Mouse (Mus musculus): ENCODE data around the gene Pde4b. TPM values are rescaled to one million over a fixed set of nuclear protein-coding genes. Genes with fewer than 3 reads are reported as not detected.

Pde4b gene
- polyA plus RNA-seq, 1 experiment = 87.4 TPM

DNA sequence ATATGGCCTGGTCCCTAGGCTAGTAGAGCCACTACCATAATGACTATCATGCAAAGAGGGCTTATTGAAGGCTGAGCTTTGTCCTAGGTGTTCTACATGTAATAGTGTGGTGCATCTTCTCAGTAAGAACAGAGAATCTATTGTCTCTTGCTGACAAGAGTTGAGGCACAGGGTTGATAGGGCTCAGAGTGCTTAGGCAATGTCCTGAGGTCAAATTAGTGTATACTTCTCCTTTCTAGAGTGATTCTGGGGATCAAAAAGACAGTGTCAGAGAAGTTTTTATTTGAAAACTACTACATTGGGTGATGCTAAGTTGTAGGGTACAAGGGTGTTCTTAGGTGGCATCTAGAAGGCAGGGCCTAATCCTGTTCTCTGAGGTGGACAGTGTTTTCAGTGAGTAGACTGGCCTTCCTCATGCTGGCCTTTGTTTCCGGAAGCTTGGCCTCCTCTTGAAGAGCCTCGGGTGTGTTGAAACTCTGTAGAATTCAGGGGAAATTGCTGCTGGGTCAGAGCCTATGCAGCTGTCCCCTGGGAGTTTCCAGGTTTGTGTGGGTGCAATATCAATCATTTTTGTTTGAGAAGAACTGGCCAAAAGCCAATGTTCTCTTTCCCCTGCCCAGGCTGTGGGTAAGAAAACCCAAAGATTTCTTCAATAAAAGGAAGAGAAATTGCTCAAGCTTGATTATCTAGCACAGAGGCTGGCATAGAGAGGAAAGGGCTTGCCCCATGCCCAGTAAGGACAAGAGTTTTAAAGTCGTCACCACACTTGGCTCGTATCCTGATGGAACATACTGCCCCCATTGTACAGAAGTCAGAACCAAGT is 536.7 kb downstream of the Pde4b start:
- TF ChIP-seq POLR2A (IDR thresholded peaks at IDR 0.05; ENCODE audit: extremely low read depth, insufficient read depth, low read length) (no peak), CTCF (IDR thresholded peaks at IDR 0.05; ENCODE audit: extremely low read depth, insufficient read depth, low read length) (no peak)
- peaks cover 7% of the 10 kb centered on the region for H3K4me1 ChIP-seq (ENCODE audit: control insufficient read depth, insufficient read depth, low read length)
- no peak overlapping the region for H3K4me3 ChIP-seq (ENCODE audit: insufficient read depth, low read length)
- no peak overlapping the region for H3K27ac ChIP-seq (ENCODE audit: insufficient read depth, low read length)

DNA sequence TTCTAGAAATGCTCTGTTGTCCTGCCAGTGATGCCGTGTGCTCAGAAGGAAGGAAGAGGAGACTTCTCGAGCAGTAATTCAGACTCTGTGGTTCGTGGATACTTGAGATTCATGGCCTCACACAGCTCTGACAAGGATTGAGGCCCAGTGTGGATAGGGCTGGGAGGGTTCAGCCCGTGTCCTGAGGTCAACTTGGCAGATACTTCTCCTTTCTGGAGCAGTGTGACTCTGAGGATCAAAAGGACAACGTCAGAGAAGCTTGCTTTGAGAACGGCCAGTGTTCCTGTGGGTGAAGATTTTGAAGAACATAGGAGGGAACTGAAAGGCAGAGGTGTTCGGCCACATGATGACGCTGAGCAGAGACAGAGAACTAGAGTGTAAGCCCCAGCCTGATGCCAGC is 537.6 kb downstream of the Pde4b start:
- no peak overlapping the region for H3K4me3 ChIP-seq (ENCODE audit: insufficient read depth, low read length)
- TF ChIP-seq POLR2A (IDR thresholded peaks at IDR 0.05; ENCODE audit: extremely low read depth, insufficient read depth, low read length) = no peak
- no peak for TF ChIP-seq CTCF (IDR thresholded peaks at IDR 0.05; ENCODE audit: extremely low read depth, insufficient read depth, low read length)
- no peak overlapping the region for H3K27ac ChIP-seq (ENCODE audit: insufficient read depth, low read length)
- H3K4me1 ChIP-seq (ENCODE audit: control insufficient read depth, insufficient read depth, low read length) = peaks cover 7% of the 10 kb centered on the region

DNA sequence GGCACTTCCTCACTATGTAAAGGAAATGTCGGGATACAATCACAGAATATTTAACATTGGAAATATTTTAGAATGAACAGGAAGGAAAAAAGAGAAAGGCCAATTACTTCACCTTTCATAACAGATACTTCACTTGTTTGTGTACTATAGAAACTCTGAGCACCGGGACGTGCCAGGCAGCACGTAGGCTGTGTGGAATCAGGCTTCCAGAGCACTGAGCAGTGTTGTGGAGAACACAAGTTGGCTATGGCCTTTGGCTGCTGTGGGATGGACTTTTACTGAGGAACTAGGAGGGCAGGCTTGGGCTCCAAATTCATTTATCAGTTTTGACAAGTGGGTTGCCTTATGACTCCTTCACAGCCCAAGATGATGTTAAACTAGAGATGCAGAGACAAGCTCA is 540.5 kb downstream of the Pde4b start:
- no peak overlapping the region for H3K27ac ChIP-seq (ENCODE audit: insufficient read depth, low read length)
- H3K4me3 ChIP-seq (ENCODE audit: insufficient read depth, low read length) = no peak overlapping the region
- peaks cover 2% of the 10 kb centered on the region for H3K4me1 ChIP-seq (ENCODE audit: control insufficient read depth, insufficient read depth, low read length)
- TF ChIP-seq CTCF (IDR thresholded peaks at IDR 0.05; ENCODE audit: extremely low read depth, insufficient read depth, low read length) (no peak), POLR2A (IDR thresholded peaks at IDR 0.05; ENCODE audit: extremely low read depth, insufficient read depth, low read length) (no peak)

DNA sequence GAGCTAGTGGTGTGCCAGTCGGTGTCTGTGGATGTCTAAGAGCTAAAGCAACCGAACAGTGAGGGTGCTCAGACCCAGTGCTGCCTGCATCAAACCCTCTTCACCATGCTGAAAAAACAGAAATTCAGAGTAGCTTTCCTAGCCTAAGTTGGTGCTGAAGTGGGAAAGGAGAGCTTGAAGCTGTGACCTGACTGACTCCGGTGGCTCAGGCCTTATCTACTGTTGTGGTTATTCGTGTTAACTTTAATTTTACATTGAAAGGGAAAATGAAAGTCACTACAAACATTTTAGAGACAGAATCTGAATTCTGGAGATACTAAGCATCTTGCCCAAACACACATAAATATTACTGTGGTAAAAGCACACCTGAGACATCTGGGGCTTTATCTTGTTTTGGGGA is 542.3 kb downstream of the Pde4b start:
- Histone ChIP-seq H3K4me1 (ENCODE audit: control insufficient read depth, insufficient read depth, low read length) (no peaks in the 10 kb centered on the region), H3K4me3 (ENCODE audit: insufficient read depth, low read length) (no peak overlapping the region), H3K27ac (ENCODE audit: insufficient read depth, low read length) (no peak overlapping the region)
- TF ChIP-seq POLR2A (IDR thresholded peaks at IDR 0.05; ENCODE audit: extremely low read depth, insufficient read depth, low read length) (no peak), CTCF (IDR thresholded peaks at IDR 0.05; ENCODE audit: extremely low read depth, insufficient read depth, low read length) (no peak)

DNA sequence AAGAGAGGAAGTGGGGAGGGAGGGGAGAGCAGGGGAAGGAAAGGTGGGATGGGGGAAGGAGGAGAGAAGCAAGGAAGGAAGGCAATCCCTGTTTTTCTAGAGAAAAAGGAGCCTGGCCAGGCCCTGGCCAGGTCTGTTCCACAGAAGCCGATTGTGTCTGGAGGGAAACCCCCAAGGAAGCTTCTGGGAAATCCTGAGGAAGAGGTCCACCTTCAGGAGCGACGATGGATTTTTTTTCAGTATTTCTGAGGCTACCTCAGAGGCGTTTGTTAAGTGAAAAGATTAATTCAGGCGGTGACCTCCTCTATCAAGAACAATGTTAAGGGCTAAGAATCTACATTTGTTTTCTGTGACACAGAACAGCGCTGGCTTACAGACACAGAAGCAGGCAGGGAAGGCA is 542.9 kb downstream of the Pde4b start:
- TF ChIP-seq CTCF (IDR thresholded peaks at IDR 0.05; ENCODE audit: extremely low read depth, insufficient read depth, low read length) (no peak), POLR2A (IDR thresholded peaks at IDR 0.05; ENCODE audit: extremely low read depth, insufficient read depth, low read length) (no peak)
- Histone ChIP-seq H3K4me1 (ENCODE audit: control insufficient read depth, insufficient read depth, low read length) (no peaks in the 10 kb centered on the region), H3K27ac (ENCODE audit: insufficient read depth, low read length) (no peak overlapping the region), H3K4me3 (ENCODE audit: insufficient read depth, low read length) (no peak overlapping the region)

DNA sequence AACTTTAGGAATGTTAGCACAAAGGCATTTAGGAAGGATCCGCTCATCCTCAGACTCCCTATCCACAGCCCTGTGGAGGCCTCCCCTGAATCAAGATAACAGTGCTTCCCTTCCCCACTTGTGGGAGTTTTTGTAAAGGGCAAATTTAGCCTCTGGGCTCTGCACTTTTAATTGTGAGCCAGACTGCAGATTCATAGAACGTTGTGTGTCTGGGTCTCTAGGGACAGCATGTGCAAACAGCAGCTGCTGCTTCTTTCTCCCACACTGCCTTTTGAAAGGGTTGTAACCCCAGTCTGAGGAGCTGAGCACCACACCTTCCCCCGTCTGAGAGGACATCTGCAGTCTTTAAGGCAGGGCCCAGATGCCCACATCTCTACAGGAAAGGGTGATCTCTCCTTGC is 544.3 kb downstream of the Pde4b start:
- no peak overlapping the region for H3K4me3 ChIP-seq (ENCODE audit: insufficient read depth, low read length)
- H3K27ac ChIP-seq (ENCODE audit: insufficient read depth, low read length) = no peak overlapping the region
- TF ChIP-seq POLR2A (IDR thresholded peaks at IDR 0.05; ENCODE audit: extremely low read depth, insufficient read depth, low read length) (no peak), CTCF (IDR thresholded peaks at IDR 0.05; ENCODE audit: extremely low read depth, insufficient read depth, low read length) (no peak)
- no peaks in the 10 kb centered on the region for H3K4me1 ChIP-seq (ENCODE audit: control insufficient read depth, insufficient read depth, low read length)

DNA sequence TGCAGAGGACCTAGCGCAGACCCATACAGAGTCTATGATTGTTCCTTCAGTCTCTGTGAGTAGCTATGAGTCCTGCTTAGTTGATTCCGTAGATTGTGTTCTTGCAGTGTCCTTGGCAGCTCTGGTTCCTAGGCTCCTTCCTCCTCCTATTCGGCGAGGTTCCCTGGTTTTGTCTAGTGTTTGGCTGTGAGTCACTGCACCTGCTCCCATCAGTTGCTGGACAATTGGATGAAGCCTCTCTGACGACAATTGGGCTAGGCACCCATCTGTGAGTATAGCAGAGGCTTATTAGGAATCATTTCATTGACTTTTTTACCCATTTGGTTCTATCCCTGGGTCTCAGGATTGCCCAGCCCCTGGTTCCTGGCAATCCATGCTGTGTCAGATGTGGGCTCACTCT is 545.9 kb downstream of the Pde4b start:
- H3K27ac ChIP-seq (ENCODE audit: insufficient read depth, low read length) = no peak overlapping the region
- H3K4me1 ChIP-seq (ENCODE audit: control insufficient read depth, insufficient read depth, low read length) = no peaks in the 10 kb centered on the region
- H3K4me3 ChIP-seq (ENCODE audit: insufficient read depth, low read length) = no peak overlapping the region
- TF ChIP-seq CTCF (IDR thresholded peaks at IDR 0.05; ENCODE audit: extremely low read depth, insufficient read depth, low read length) (no peak), POLR2A (IDR thresholded peaks at IDR 0.05; ENCODE audit: extremely low read depth, insufficient read depth, low read length) (no peak)

DNA sequence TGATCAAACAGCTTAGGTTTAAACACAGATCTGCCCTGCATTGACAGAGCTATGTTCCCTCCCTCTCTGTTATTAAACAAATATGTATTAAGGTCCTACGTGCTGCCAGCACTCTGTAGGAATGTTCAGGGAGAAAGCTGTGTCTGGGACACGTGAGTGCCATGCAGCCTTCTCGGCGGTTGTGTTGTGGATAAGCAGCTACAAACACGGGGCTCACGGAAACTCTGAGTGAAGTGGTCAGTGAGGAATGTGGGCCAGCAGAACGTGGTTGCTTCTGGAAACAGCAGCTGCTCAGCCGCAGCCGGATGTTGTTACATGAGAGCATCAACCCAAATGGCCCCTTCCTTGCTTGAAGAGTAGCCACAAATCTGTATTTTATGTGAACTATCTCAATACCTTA is 547.9 kb downstream of the Pde4b start:
- Histone ChIP-seq H3K27ac (ENCODE audit: insufficient read depth, low read length) (no peak overlapping the region), H3K4me1 (ENCODE audit: control insufficient read depth, insufficient read depth, low read length) (no peaks in the 10 kb centered on the region), H3K4me3 (ENCODE audit: insufficient read depth, low read length) (no peak overlapping the region)
- TF ChIP-seq POLR2A (IDR thresholded peaks at IDR 0.05; ENCODE audit: extremely low read depth, insufficient read depth, low read length) = no peak
- TF ChIP-seq CTCF (IDR thresholded peaks at IDR 0.05; ENCODE audit: extremely low read depth, insufficient read depth, low read length) = no peak

DNA sequence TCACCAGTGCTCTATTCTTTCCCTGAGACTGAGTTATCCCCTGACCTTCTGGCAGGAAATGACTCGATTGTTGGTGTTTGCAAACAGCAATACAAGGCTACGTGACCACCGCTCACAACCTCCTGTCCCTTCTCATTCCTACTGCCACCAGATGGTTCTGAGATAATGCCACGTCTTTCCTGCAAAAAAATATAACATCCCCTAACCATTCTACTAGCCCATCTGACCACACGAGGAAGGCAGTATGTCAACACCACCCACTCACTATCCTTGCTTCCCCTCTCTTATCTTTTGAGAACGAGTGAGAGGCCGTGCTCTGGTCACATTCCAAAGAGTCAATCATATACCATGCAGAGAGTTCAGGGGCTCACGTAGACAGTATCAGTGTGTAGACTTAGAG is 548.6 kb downstream of the Pde4b start:
- Histone ChIP-seq H3K27ac (ENCODE audit: insufficient read depth, low read length) (no peak overlapping the region), H3K4me3 (ENCODE audit: insufficient read depth, low read length) (no peak overlapping the region), H3K4me1 (ENCODE audit: control insufficient read depth, insufficient read depth, low read length) (no peaks in the 10 kb centered on the region)
- TF ChIP-seq POLR2A (IDR thresholded peaks at IDR 0.05; ENCODE audit: extremely low read depth, insufficient read depth, low read length) (no peak), CTCF (IDR thresholded peaks at IDR 0.05; ENCODE audit: extremely low read depth, insufficient read depth, low read length) (no peak)

DNA sequence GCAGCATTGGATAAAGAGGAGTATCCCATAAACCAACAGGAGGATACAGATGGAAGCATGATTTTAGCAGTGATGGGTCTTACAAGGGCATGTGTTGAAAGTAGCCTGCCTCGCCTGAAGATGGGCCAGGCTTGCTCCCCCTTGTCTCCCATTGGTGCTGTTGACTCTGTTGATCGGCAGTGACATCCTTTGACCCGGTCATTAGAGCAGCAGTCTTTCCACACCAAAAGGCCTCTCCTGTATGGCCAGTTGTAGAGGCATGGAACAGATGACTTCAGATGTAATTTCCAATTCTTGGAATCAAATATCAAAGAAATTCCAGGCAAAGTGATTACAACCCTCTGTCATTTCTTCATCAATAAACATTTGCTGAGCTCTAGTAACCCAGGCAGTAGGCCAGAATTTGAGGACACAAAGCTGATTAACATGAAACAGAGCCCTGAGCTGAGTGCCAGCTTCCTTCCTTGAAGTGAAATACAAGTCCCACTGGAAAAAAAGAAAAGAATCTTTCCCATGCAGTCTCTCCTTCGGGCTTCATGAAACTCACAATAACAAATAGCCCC is 550.1 kb downstream of the Pde4b start:
- no peak overlapping the region for H3K4me3 ChIP-seq (ENCODE audit: insufficient read depth, low read length)
- H3K27ac ChIP-seq (ENCODE audit: insufficient read depth, low read length) = no peak overlapping the region
- H3K4me1 ChIP-seq (ENCODE audit: control insufficient read depth, insufficient read depth, low read length) = no peaks in the 10 kb centered on the region; the same call in 1 of the 2 replicates
- TF ChIP-seq CTCF (IDR thresholded peaks at IDR 0.05; ENCODE audit: extremely low read depth, insufficient read depth, low read length) = no peak
- no peak for TF ChIP-seq POLR2A (IDR thresholded peaks at IDR 0.05; ENCODE audit: extremely low read depth, insufficient read depth, low read length)
